Mouse (Mus musculus): ENCODE data around the gene Fcgrt.

- no peak; the same call in 1 of the 2 replicates for TF ChIP-seq POLR2A (IDR thresholded peaks at IDR 0.05; ENCODE audit: low read depth, low read length)
- no peak for TF ChIP-seq CTCF (conservative IDR thresholded peaks at IDR 0.05 in 1 of 2, IDR thresholded peaks at IDR 0.05 in 1 of 2; ENCODE audit: low read depth in 2 of 2, low read length in 2 of 2)
- no peak for TF ChIP-seq POLR2AphosphoS2 (IDR thresholded peaks at IDR 0.05; ENCODE audit: low read depth, low read length)
- no peak for TF ChIP-seq UBTF (IDR thresholded peaks at IDR 0.05; ENCODE audit: low read depth, low read length)
- no peak for TF ChIP-seq MAX (IDR thresholded peaks at IDR 0.05; ENCODE audit: low read length)
- no peak for TF ChIP-seq EP300 (IDR thresholded peaks at IDR 0.05; ENCODE audit: low read length)
Observed at GRCm38 (mm10) chr7:45121966-45122365, 18.3 kb upstream of the Fcgrt start.
